Mouse (Mus musculus): ENCODE data around the gene Cdc73. TPM values are rescaled to one million over a fixed set of nuclear protein-coding genes. Genes with fewer than 3 reads are reported as not detected.
A peak's percentile ranks its signal among the peaks of the same experiment; 100 is the strongest.
"Not testable (repeated sequence)": the region's sequence is repeated elsewhere in the genome, so short reads cannot be mapped to it uniquely, and the experiment has no call there.

Cdc73 gene
- total RNA-seq, 2 experiments from 2014 or later = 8.0 to 68.6 TPM

DNA sequence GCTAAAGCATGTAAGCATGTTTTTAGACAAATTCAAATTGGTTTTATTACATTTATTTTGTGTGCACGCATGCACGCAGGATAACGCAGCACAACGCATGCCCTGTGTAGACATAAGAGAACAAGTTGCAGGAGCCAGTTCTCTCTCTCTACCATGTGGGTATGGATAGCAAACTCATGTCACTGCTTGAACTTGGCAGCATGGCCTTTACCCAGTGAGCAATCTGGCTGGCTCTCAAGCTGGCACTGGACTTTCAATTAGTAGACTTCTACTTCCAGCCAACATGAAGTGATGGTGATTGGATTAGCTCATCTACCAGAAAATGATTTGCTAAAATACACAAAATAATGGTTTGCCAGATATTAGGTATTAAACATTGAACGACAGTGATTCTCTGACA is 21.6 kb downstream of the Cdc73 start:
- no peak for ATAC-seq (replicated peaks; ENCODE audit: poor library complexity)

DNA sequence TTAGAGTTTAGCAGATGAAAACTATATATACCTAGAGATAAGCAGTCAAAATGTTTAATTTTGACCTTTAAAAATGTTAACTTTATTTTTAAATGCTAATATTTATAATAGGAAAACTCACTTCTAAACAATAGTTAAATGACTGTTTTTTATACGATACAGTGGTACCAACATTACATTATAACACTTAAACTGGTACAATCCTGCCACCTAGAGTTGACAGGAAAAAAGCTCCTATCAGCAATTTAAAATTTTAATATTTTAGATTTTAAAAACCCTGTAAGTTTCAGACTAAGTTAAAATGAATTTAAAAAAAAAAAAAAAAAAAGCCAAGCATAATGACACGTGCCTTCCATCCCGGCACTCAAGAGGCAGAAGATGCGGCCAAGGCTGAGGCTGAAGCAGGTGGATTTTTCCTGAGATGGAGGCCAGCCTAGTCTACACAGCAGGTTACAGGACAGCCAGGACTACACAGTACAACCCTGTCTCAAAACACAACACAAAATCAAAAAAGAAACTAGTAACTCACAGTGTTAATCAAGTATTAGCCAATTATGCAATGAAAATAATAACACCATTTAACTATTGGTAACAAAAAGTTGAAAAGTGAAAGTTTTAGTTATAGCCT is 26.8 kb downstream of the Cdc73 start:
- 0 out of 2 replicates have a peak, but pooled peaks have one; percentile 26 for ATAC-seq (replicated peaks; ENCODE audit: poor library complexity)

DNA sequence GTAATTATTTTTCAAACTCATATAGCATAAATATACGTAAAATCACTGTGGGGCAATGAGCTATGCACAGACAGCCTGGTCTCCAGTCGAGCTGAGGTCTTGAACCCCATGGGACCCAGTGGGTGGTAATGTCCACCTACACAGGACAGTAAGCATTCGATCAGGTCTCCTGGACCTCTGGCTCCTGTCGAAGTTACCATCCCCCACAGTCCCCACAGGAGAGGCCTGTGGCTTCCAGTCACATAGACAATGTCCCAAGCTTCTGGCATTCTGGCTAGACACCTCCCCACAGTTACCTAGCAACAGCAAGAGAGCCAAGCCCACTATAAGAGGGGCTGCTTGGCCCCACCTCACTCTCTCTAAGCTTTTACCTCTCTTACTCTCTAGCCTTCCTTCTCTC is 37.9 kb downstream of the Cdc73 start:
- ATAC-seq (replicated peaks; ENCODE audit: poor library complexity) = not testable (repeated sequence)

DNA sequence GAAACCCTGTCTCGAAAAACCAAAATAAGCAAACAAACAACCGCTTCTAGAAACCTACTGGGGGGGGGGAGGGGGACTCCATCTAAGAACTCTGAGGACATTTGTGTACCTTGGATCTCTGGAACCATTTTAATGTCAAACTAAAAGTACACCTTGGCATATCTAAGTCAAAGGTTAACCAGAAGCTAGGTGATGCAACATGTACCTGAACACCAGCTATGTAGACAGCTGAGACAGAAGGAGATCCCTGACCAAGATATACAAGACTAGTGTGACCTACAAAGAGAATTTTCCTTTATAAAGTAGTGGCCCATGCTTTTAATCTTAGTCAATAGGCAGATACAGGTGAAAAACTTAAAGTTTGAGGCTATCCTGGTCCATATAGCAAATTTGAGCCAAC is 39.5 kb downstream of the Cdc73 start:
- ATAC-seq (replicated peaks; ENCODE audit: poor library complexity) = no peak

DNA sequence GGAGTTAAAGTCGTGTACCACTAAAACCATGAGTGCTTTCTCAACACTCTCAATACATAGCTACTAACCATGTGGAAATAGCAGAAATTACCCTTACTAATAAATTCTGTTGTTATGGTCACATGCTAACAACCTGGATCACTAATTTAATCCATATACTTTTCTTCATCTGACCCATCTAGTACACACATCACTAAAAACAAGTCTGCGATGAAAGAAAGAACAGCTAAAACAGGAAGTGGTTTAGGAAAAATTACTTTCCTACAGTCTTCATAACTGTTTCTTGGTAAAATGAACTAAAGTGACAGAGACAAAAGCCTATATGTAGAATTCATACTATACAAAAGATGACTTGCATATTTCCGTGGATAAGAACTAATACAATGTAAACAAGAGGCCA is 49.0 kb downstream of the Cdc73 start:
- peak; percentile 14; the same call in 1 of the 2 replicates for ATAC-seq (replicated peaks; ENCODE audit: poor library complexity)

DNA sequence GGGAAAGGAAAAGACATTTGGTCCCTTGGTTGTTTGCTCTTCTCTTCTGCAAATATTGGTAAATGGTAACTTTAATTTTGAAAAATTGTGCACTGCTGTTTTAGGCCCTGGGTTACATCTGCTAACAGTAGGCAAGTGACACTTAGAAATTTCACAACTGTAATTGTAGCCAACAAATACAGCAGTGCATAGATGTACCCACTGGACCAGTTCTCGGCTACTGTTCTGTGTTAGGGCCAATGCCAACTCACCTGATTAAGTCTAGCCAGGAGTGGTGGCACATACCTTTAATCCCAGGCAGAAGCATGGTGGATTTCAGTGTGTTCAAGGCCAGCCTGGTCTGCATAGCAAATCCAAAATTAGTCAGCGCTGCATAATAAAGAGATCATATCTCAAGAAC is 52.4 kb downstream of the Cdc73 start:
- ATAC-seq (replicated peaks; ENCODE audit: poor library complexity) = no peak

DNA sequence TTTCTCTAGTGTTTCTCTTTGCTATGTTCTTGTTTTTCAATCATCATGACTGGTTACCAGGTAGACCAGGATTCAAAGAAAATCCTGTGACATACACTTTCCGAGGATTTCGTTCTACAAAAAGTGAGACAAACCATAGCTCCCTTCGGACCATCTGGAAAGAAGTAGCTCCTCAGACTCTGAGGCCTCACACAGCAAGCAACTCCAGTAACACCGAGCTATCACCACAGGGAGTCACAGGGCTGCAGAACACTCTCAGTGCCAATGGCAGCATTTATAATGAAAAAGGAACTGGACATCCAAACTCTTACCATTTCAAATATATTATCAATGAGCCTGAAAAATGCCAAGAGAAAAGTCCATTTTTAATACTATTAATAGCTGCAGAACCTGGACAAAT is 56.5 kb downstream of the Cdc73 start:
- no peak for ATAC-seq (replicated peaks; ENCODE audit: poor library complexity)

DNA sequence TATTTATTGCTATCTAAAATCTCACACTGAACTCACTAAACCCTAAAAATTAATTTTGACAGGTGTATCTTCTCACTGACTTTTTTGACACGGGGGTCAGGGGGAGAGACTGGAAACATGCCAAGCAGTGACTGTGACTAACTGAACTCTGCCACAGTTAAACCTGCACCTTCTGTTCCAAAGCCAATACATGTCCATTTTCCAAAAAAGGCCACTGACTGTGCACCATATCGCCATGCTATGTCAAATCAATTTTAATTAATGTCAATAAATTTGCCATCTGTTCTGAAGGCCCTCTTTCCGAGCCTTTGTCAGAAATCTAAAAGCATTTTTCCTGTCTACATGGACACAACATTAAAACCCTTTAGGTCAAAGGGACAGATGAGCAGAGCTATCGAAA is 57.3 kb downstream of the Cdc73 start:
- ATAC-seq (replicated peaks; ENCODE audit: poor library complexity) = no peak

DNA sequence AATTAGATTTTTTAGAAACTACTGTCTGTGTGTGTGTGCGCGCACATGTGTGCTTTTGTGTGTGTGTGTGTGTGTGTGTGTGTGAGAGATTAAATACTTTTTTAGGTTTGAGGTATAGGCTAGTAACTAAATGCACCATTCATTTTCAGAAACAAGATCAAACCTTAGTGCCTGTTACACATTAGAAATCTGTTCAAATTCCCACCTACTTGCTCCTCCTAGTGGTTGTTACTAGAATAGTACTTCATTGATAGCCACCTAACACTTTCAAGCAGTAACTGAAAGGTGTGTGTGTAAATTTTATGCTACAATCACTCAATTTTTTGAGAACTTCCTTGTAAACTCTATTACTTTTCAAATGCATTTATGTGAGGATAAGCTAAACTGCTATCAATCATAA is 58.5 kb downstream of the Cdc73 start:
- peak; percentile 86 for ATAC-seq (replicated peaks; ENCODE audit: poor library complexity)

DNA sequence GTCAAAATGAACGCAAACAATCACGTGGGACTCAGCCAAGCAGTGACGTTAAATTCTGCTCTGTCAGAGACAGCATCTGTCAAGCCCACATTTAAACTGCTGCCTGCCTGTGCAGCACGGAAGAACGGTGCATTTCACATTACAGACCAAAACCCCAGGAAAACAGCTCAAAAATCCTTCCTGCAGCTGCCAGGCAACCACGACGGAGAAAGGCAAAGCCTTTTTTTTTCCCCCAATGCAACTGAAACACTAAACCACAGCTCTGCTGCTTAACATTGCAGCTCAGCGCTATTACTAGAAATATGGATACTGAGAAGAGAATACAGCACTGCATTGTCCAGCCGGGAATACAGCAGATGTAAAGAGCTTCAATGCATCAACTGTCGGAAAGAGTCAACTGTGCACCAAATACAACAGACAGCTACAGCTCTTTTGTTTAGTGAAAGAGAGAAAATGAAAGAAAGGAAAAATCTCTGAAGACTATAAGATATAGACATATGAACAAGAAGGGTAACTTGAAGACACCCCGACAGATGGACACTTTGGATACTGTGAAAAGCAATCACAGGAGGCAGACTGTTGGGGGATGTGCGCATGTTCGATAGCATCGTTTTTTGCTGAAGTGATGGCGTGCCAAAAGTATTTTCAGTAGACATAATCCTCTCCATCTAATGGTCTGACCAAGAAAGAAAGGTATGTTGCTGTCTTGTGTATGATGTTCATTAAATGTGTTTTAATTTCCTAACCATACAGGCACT is 61.9 kb downstream of the Cdc73 start, which contains the start of gene B3galt2:
Gene B3galt2, plus strand, starts transcription at position 15 of the 758 bp plus-strand sequence.
- peak; percentile 86 for ATAC-seq (replicated peaks; ENCODE audit: poor library complexity)

DNA sequence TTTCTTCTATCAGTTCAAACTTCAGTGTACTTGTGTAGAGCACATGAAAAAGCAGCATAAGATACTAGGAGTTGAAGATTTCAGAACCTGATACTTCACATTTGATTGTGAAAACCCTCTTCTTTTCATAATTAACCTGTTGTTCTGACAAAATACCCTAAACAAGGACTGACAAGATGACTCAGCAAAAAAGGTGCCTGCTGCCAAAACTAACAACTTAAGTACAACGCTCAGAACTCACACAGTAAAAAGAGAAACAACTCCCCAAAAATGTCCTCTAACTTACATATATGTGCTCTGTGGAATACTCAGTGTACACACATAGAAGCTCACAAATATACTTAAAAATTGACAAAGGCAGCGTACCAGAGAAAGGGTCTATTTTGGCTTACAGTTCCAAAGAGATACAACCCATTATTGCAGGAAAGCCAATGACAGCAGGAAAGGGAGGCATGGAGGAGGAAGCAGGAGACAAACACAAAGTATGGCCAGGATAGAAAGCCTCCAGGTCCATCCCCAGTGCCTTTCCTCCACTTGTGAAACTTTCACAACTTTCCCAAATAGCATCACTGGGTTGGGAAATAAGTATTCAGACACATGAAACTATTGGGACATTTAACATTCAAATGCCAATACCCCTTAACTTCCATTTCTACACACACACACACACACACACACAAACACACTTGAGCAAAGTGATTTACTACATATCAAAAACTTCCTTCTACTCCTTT is 69.7 kb downstream of the Cdc73 start:
- ATAC-seq (replicated peaks; ENCODE audit: poor library complexity) = no peak

DNA sequence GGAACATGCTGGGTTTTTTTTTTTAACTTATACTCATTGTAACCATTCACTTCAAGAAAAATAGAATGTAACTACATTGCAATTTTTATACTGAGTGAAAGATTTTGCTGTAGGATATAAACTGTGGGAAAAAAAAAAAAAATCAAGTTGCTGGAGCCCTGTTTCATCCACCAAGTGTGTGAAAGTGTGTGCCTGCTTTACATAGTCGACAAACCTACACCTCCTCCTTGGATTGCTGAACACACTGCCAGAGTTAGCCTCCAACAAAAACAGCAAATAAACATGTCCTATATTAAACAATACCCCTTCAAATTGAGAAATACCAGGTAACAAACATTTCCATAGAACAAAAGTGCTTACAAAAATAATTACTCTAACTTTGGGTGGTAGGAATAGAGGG is 70.3 kb downstream of the Cdc73 start:
- ATAC-seq (replicated peaks; ENCODE audit: poor library complexity) = no peak

DNA sequence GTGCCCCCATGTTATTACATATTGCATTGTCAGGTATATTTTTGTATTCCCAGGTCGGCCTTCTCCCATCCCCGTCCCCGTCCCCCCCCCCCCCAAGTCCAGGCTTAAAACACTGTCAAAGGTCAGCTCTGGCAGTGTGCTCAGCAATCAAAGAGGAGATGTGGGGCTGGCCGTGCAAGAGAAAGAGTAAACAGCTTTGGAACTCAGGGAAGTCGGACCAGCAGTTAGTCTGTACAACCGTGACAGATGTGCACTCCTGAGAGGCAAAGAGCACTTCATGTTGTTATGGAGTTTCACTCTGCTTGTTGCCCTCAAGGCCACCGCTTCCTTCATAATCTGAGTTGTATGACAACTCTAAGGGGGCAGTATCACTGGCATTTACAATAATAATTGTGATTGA is 71.4 kb downstream of the Cdc73 start:
- ATAC-seq (replicated peaks; ENCODE audit: poor library complexity) = no peak

DNA sequence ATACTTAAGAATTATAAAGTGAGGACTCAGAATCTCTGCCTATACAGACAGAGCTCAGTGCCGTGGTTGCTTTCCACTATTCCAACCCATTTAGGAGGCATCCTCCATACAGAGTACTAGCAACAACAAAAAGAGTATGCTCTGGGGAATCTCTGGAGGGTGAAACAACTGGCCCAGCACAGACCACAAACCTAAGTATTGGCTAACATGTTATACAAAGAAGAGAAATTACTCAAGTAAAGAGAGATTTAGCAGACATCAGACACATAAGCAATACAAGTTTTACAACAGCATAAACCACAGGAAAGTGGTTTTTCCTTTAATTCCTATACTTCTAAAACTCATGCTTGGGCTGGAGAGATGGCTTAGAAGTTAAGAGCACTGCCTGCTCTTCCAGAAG is 80.1 kb downstream of the Cdc73 start:
- ATAC-seq (replicated peaks; ENCODE audit: poor library complexity) = peak; percentile 72

DNA sequence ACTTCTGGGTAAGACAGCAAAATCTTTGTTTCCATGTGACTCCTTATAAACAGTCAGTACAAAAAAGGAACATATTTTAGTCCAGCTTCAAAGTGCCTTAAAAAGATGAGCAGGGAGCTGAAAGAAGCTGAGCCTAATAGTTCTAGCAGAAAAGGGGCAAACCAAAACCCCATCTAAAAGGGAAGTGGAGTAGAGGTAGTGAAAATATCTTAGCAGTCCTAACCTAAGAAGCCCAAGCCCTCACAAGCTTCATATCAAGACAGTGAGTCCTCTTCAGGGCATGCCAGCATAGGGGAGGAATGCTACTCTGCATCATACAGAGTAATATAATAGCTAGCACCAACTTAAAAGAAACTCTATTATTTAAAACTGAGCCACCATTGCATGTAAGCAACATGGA is 80.8 kb downstream of the Cdc73 start:
- peak; percentile 43 for ATAC-seq (replicated peaks; ENCODE audit: poor library complexity)

DNA sequence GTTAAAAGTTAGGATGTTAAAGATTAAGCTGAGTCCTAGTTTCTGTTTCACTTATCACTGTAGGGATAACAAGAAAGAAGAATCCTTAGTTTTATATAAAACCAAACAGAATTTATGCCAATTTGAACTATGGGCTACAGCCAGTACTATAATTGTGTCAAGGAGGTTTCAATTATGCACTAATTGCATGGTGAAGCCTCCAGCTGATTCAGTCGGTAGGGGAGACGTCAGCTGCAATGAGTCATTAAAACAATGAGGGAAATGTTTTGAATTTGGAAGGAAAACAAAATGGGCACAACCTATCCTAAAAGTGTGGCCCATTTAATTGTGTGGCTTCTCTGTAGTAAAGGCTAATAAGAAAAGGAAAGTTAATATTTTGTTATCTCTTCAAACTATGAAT is 82.9 kb downstream of the Cdc73 start:
- ATAC-seq (replicated peaks; ENCODE audit: poor library complexity) = no peak

DNA sequence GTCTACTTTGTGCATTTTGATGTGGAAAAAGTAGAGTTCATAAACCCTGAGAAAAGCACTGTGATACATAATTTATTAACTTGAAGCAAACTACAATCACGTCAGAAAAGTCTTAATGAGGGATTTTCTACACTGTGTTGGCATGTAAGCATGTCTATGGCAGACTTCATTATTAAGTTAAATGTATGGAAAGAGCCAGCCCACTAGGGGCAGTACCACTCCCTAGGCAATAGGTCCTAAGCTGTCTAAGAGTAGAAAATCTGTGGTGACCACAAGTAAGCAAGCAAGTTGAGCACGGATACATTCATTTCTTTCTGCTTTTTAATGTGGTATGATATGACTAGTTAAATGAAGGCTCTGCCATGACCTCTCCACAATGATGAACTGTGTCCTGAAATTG is 89.8 kb downstream of the Cdc73 start:
- ATAC-seq (replicated peaks; ENCODE audit: poor library complexity) = no peak

DNA sequence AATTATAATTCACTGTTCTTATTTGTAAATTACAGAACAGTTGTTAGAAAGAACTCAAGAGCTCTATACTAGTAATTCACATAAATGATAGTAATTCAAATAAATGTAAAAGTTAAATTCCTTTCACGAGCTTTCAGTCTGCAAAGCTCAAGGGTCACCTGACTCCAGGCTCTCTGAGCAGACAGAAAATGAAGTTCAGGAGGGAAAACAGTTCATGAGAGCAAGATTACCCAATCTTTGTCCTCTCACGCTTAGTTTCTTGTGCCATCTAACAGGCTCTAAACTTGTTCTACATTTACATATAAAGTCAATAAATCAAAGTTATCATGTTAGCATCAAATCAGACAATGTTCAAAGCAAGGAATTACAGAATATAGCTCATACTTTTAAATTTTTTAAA is 93.8 kb downstream of the Cdc73 start:
- no peak for ATAC-seq (replicated peaks; ENCODE audit: poor library complexity)

DNA sequence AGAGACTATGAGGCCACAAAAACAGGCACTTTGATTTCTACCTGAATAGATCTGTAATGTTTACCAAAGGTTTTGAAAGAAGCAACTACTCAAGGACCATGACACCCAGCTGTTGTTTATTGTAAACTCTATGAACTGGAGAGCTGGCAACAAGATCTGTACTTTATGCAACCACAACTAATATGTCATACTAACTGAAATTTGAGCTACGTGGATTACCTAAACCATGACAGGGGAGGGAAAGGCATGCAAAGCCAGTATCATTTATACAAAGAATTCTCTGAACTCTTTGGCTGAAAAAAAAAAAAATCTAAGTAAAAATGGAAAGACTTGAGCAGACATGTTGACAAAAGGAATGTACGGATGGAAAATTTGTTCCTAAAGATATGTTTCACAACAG is 105.8 kb downstream of the Cdc73 start:
- ATAC-seq (replicated peaks; ENCODE audit: poor library complexity) = no peak

DNA sequence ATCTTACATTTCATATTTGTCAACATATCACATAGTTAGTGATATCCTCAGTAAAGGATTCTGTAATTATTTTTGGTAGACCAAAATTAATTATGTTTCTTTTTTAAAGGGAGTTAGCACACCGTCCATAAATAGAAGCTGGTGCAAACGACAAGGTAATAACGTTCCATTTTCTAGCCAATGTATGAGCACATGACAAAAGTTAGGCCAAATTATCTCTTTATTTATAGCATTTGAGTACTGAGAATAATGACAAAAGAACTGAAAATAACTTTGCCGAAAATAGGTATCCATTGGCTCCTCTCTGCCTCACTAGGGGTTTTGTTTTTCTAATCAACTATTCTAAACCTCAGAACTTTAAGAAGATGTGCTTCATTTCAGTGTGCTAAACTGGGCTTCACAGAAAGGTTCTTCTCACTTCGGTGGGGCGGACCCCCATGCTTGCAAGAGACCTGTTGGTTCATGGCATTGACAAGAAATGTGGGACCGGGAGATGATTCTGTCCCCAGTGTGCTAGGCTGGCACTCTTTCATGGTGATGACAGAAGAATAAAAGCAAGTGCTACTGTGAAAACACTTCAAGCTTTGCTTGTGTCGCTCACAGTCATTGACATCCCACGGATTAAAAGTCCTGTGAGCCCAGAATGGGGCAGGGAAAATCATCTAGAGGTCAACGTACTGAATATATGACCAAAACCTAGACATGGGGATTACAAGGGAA is 125.7 kb downstream of the Cdc73 start:
- ATAC-seq (replicated peaks; ENCODE audit: poor library complexity) = no peak

DNA sequence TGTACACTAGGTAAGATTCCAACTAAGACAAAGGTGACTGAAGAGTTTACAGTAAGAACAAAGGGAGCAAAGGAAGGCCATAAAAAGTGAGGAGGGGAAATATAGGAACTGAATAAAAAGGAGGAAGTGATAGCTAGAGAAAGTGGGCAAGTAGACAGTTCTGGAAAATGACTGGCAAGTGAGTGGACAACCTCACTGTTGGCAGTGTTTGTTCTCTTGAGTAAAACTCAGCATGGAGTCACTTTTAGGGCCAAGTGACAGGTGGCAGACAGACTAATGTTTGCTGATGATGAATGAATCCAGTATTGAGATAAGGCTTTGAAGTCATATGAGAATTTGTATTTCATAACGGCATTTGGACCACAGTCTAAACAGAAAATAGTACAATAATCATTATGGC is 144.5 kb downstream of the Cdc73 start:
- ATAC-seq (replicated peaks; ENCODE audit: poor library complexity) = peak; percentile 50; the same call in 1 of the 2 replicates

Measured in megakaryocyte progenitor cell, adult 5-6 weeks (primary cell).